Mouse (Mus musculus): ENCODE measurements at regions not wholly inside any gene's neighbourhood (a gene's known extent, or its start where the extent isn't known, plus 50 kb on each side); places are given as distances from the start of the nearest gene placed in this dataset.
"Not testable (repeated sequence)": the region's sequence is repeated elsewhere in the genome, so short reads cannot be mapped to it uniquely, and the experiment has no call there.

DNA sequence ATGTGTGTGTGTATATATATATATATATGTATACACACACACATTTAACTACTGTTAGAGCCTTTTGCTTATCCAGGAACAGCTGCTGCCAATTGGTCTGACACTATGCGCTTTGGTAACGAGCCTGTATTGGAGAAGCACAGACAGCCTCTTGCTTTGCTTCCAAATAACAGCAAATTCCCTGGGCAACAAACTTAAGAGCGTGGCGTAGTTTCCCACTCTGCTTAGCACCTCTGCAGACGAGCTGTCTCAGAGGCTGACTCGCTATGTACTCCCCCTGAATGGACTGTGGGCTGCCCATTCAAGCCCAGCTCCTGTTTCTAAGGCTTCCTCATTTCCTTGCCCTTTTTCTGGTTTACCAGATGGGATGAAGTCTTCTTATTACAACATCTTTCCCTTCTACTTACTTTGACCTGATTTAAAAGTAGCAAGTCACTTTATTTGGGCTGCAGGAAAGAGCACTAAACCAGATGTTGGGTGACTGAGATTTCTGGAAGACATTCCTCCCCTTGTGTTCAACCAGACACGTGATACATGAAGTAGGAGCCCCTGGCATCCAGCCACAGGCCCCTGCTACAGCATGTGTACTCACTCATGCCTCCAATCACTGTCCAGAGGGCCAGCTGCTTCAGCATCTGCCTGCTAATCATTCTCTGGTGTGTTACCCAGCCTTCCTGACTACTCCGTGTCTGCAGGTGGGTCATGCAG lies 111.3 kb upstream of the Gmds start:
- 89% methylated on average over 8 of the region's 8 CpGs for WGBS (ENCODE audit: missing documents)
- no peak overlapping the region for H3K4me3 ChIP-seq (ENCODE audit: inconsistent target)
- no peaks in the 10 kb centered on the region for H3K36me3 ChIP-seq (ENCODE audit: inconsistent target)
- no peak overlapping the region for H3K27ac ChIP-seq
- H3K79me2 ChIP-seq (ENCODE audit: inconsistent target): no peaks in the 10 kb centered on the region

DNA sequence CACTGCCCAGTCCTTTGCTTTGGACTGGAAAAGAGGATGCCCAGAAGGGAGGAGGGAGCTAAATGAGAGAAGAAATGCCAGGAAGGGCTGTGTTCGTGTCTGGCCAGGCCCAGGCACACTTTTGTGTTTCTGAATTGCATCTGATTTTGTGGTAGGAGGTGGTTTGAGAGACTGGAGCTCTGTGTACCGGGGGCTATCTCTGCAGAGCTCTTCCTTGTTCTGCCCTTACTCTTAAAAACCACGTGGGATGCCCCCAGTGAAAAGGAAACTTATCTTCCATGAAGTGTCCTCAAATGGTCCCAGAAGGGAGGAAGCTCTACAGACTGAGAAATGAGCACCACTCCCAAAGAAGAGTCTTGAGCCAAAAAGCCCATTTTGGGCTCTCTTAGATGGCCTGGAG lies 106.0 kb upstream of the Gmds start:
- 55% methylated on average over 3 of the region's 3 CpGs for WGBS (ENCODE audit: missing documents)
- no peak overlapping the region for H3K4me3 ChIP-seq (ENCODE audit: inconsistent target)
- no peak overlapping the region for H3K27ac ChIP-seq
- H3K36me3 ChIP-seq (ENCODE audit: inconsistent target): no peaks in the 10 kb centered on the region
- H3K79me2 ChIP-seq (ENCODE audit: inconsistent target): no peaks in the 10 kb centered on the region

DNA sequence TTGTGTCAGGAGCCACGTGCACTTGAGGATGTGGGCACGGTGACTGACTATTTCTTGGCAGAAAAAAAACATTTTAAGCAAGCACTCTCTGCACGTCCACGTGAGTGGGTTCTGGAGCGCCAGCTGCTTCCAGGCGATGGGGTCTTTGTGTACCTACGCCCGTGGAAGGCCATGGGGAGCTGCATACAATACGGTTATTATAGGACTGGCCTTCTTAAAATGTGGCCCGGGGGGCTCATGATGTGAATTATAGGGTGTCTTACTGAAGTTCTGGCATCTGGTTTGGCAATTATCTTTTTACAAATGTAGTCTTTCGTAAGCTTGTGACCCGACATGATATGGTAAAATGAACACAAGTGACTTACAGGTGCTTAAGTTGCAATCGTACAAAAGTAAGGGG lies 103.5 kb upstream of the Gmds start:
- WGBS (ENCODE audit: missing documents): 83% methylated on average over 13 of the region's 13 CpGs

DNA sequence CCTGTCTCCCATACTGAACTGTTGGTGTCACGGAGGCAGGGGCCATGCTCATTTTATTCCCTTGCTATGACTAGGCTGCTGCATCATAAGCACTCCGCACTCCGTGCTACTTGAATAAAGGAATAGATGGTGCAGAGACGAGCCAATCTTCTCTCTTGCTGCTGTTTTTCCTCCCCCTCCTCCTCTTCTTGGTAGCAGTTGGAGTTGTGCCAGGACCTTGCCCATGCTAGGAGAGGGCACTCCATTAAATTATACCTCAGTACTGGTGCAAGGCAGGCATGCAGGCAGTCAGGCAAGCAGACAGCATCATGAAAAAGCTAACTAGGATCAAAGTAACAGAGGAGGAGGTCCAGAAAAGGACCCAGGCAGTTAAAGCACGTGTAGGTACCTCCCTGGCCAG lies 96.6 kb upstream of the Gmds start:
- WGBS (ENCODE audit: missing documents): 89% methylated on average over 5 of the region's 5 CpGs
- no peaks in the 10 kb centered on the region for H3K36me3 ChIP-seq (ENCODE audit: inconsistent target)

More for the DNA sequence above, 103.5 kb upstream of the Gmds start:
- Histone ChIP-seq H3K27ac (no peak overlapping the region), H3K79me2 (ENCODE audit: inconsistent target) (no peaks in the 10 kb centered on the region), H3K4me3 (ENCODE audit: inconsistent target) (no peak overlapping the region), H3K36me3 (ENCODE audit: inconsistent target) (no peaks in the 10 kb centered on the region)

DNA sequence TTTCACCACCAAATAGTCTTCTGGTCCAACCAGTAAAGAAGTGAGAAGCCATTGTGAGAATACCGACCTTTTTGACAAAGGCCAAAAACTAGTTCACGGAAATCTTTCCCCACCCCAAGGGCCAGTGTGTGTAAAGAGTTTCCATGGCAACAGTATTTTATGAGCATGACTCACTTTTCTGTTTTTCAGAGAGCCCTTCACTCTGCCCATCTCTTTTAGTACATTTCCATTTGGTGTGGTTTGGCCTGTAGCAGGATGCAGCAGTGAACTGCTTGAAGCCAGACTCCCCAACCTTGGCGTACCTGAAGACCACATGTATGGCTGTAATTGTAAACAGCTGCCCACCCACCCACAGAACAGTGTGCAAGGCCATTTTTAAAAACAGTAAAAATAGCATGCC lies 89.9 kb upstream of the Gmds start:
- H3K4me3 ChIP-seq (ENCODE audit: inconsistent target): no peak overlapping the region
- no peaks in the 10 kb centered on the region for H3K36me3 ChIP-seq (ENCODE audit: inconsistent target)
- WGBS (ENCODE audit: missing documents): 95% methylated on average over 3 of the region's 3 CpGs
- no peak overlapping the region for H3K27ac ChIP-seq
- H3K79me2 ChIP-seq (ENCODE audit: inconsistent target): no peaks in the 10 kb centered on the region

More for the DNA sequence above, 96.6 kb upstream of the Gmds start:
- H3K4me3 ChIP-seq (ENCODE audit: inconsistent target): no peak overlapping the region
- no peak overlapping the region for H3K27ac ChIP-seq
- H3K79me2 ChIP-seq (ENCODE audit: inconsistent target): no peaks in the 10 kb centered on the region

DNA sequence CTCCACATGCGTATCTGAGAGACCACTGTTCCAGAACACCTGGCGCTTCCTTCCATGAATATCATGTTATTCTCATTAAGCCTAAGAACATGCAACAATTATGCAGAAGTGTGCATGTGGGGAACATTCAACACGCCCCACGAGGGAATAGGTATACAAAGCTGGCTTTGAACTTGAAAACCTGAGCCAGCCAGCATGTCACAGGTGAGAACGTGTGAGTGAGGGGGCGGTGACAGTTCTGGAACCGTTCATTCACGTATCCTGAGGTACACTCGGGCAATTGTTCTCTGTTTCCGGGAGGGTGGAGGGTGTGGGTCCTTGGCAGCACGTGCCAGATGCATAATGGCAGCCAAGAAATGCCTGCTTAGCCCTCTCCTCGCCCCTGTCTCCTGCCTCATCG lies 88.4 kb upstream of the Gmds start:
- H3K27ac ChIP-seq: no peak overlapping the region
- WGBS (ENCODE audit: missing documents): 91% methylated on average over 13 of the region's 13 CpGs
- H3K36me3 ChIP-seq (ENCODE audit: inconsistent target): no peaks in the 10 kb centered on the region
- no peaks in the 10 kb centered on the region for H3K79me2 ChIP-seq (ENCODE audit: inconsistent target)
- no peak overlapping the region for H3K4me3 ChIP-seq (ENCODE audit: inconsistent target)

DNA sequence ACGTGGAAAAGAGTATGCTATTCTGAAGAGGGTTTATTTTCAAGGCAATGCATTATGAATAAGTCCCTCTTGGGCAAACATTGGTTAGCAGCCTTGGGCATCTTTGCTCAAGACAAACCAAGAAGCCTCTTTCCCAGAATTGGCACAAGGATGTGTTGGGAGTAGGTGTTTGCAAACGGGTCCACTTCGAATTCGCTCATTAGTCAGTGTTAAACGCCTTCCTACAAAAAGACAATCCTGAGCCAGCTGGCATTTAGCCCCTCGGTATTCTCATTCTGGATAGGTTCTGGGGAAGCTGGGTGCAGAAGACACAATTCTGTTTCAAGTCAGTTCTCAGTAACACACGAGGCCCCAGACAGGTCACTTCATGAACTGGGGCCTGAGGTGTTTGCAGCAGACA lies 87.7 kb upstream of the Gmds start:
- H3K4me3 ChIP-seq (ENCODE audit: inconsistent target): no peak overlapping the region
- no peaks in the 10 kb centered on the region for H3K79me2 ChIP-seq (ENCODE audit: inconsistent target)
- no peaks in the 10 kb centered on the region for H3K36me3 ChIP-seq (ENCODE audit: inconsistent target)
- whole genome bisulfite sequencing (ENCODE audit: missing documents): 91% methylated on average over 7 of the region's 7 CpGs
- no peak overlapping the region for H3K27ac ChIP-seq

DNA sequence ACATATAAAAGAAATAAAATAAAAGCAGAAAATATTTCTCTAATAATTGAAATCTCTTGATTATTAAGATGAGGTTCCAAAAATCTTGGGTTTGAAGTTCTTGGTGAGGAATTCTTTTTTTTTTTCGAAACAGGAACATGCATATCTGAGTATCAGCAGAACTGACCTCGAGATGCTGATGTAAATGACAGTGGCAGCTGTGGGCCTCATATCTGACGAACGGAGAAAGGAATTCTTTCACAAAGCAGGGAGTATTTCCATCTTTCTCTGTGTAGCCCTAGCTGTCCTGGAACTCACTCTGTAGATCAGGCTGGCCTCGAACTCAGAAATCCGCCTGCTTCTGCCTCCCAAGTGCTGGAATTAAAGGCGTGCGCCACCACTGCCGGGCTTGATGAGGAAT lies 86.0 kb upstream of the Gmds start:
- 93% methylated on average over 8 of the region's 9 CpGs for WGBS (ENCODE audit: missing documents)
- not testable (repeated sequence) for H3K79me2 ChIP-seq (ENCODE audit: inconsistent target); H3K36me3 ChIP-seq (ENCODE audit: inconsistent target); H3K4me3 ChIP-seq (ENCODE audit: inconsistent target); H3K27ac ChIP-seq

DNA sequence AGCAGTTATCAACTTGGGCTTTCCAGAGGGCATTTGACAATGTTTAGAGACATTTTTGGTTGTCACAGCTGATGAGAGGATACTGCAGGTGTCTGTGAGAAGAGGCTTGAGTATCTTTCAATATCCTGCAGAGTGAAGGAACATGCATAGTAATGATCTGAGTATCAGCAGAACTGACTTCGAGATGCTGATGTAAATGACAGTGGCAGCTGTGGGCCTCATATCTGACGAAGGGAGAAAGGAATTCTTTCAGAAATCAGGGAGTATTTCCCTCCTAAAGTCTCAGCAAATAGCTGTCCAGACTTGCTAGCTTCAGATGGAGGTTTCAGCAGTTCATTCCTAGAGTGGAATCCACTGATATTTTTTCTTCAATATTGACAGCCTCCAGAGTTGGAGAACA lies 83.9 kb upstream of the Gmds start:
- Histone ChIP-seq H3K79me2 (ENCODE audit: inconsistent target) (no peaks in the 10 kb centered on the region), H3K27ac (no peak overlapping the region), H3K36me3 (ENCODE audit: inconsistent target) (no peaks in the 10 kb centered on the region), H3K4me3 (ENCODE audit: inconsistent target) (no peak overlapping the region)
- 88% methylated on average over 2 of the region's 2 CpGs for WGBS (ENCODE audit: missing documents)

DNA sequence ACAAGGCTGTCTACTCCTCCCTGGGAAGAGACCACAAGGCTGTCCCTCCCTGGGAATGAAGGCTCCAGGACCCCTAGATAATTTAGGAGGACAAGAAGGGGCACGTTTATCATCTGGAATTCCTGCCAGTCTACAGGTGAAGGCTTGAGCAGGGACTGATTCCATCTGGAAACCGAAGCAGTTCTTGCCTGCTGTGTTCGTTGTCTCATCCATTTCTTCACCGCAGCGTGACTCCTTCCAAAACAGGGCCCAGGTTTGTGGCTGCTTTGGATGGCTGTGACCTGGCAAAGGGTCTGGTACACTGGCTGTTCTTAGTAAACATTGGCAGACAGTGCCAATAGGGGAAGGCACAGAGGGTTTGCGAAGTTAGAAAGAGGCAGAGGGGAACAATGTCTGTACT lies 80.8 kb upstream of the Gmds start:
- no peaks in the 10 kb centered on the region for H3K79me2 ChIP-seq (ENCODE audit: inconsistent target)
- H3K27ac ChIP-seq: no peak overlapping the region
- WGBS (ENCODE audit: missing documents): 94% methylated on average over 6 of the region's 6 CpGs
- no peak overlapping the region for H3K4me3 ChIP-seq (ENCODE audit: inconsistent target)
- H3K36me3 ChIP-seq (ENCODE audit: inconsistent target): no peaks in the 10 kb centered on the region

DNA sequence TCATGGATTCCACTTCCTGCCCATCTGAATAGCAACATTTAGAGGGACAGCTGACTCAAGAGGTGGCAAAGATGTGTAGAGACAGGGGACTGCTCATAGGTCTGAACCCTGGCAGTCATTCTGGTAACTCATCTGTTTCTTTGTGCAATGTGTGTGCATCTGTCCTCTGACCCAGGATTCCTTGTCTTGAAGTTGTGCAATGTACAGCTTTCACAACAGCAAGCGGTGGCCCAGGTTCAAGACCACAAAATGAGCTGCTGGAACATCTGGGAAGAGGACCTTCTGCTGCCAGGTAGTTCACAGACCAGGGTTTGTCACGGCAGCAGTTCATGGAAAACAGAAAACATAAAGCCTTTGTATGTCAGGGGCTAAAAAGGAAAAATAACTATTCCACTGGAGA lies 80.1 kb upstream of the Gmds start:
- Histone ChIP-seq H3K79me2 (ENCODE audit: inconsistent target) (no peaks in the 10 kb centered on the region), H3K36me3 (ENCODE audit: inconsistent target) (no peaks in the 10 kb centered on the region), H3K4me3 (ENCODE audit: inconsistent target) (no peak overlapping the region), H3K27ac (no peak overlapping the region)
- 38% methylated on average over 2 of the region's 2 CpGs for WGBS (ENCODE audit: missing documents)

DNA sequence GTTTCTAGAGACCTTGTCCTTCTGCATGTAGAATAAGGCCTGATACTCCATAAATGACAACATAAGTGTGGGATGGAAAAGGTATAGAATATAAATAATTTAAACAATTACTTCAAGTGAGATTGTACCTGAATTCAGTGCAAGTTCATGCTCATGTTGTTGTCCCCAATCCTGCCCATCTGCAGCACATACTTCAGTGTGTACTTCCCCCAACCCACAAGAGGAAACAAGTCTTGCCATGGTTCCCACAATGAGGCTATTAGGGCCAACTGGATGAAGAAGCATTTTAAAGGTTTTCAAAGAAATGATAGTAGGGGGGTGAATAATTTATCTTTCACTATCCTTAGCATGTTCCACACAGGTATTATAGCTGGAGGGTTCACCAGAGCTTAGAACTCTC lies 79.4 kb upstream of the Gmds start:
- no peak overlapping the region for H3K27ac ChIP-seq
- no peak overlapping the region for H3K4me3 ChIP-seq (ENCODE audit: inconsistent target)
- no peaks in the 10 kb centered on the region for H3K79me2 ChIP-seq (ENCODE audit: inconsistent target)

DNA sequence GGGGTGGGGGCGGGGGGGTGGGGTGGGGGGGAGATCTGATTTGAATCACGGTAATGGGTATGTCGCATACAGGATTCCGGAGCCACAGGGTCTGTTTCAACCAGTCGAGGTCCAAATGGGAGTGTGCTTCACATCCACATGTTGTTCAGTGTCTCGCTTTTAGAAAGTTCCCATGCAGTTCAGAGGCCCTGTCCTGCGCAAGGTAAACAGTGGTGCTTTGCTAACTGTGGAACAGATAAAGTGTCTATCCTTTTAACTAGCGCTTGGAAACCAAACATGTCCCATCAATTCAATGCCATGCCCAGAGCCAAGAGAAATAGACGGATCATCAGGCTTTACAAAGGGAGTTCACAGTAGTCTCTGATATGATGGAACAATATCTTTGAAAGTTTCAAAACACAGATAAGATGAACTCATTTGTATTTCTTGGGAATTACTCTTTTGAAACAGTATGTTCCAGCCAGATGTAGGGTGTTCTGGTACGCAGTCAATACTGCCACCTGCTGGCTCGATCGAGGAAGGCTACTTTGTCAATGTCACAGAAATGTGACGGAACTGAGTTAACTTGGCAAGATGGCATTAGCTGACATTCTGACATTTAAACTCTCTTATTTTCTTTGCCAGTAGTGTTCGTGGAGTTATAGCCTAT lies 72.9 kb upstream of the Gmds start:
- Histone ChIP-seq H3K36me3 (ENCODE audit: inconsistent target) (no peaks in the 10 kb centered on the region), H3K4me3 (ENCODE audit: inconsistent target) (no peak overlapping the region), H3K27ac (no peak overlapping the region), H3K79me2 (ENCODE audit: inconsistent target) (no peaks in the 10 kb centered on the region)
- WGBS (ENCODE audit: missing documents): 53% methylated on average over 14 of the region's 14 CpGs

More for the DNA sequence above, 79.4 kb upstream of the Gmds start:
- H3K36me3 ChIP-seq (ENCODE audit: inconsistent target): no peaks in the 10 kb centered on the region

DNA sequence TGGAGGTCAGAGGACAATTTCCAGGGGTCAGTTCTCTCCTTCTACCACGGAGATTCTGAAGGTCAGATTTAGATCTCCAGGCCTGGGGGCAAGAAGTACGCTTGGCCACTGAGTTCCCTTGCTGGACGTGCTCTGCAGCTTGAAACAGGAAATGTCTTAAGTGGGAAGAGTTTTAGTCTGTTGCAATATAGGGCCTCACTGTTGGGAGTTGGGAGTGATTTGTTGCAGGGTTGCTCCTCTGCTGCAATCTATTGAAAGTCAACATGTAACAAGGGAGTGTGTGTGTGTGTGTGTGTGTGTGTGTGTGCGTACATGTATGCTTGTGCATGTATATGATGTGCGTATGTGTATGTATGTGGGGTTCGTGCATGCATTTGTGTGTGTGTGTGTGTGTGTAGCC lies 71.5 kb upstream of the Gmds start:
- H3K4me3 ChIP-seq (ENCODE audit: inconsistent target): no peak overlapping the region
- H3K79me2 ChIP-seq (ENCODE audit: inconsistent target): no peaks in the 10 kb centered on the region
- H3K27ac ChIP-seq: no peak overlapping the region
- H3K36me3 ChIP-seq (ENCODE audit: inconsistent target): no peaks in the 10 kb centered on the region
- 60% methylated on average over 6 of the region's 6 CpGs for WGBS (ENCODE audit: missing documents)

DNA sequence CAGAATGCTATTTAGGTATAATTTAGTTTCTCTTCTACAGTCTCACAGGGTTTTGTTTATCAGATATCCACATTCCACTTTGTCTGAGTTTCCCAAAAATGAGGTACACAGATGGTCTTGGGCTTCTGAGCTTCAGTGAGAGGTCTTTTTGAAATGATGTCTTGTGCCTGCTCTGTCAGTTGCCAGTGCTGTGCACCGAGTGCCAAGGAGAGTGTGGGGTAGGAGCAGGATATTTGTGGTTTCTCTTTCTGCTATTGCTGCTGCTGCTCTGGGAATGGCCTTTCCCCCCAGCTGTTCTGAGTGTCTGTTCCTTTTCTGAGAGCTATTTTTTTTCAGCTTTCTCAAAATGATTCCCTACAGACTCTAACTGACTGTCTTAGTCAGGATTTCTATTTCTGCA lies 60.1 kb upstream of the Gmds start:
- Histone ChIP-seq H3K4me3 (ENCODE audit: inconsistent target) (no peak overlapping the region), H3K79me2 (ENCODE audit: inconsistent target) (no peaks in the 10 kb centered on the region), H3K27ac (no peak overlapping the region), H3K36me3 (ENCODE audit: inconsistent target) (no peaks in the 10 kb centered on the region)
- WGBS (ENCODE audit: missing documents): 11% methylated on average over 1 of the region's 1 CpGs

Data from macrophage (primary cell).